Mouse (Mus musculus): ENCODE measurements around the gene Igsf9. TPM values are rescaled to one million over a fixed set of nuclear protein-coding genes. Genes with fewer than 3 reads are reported as not detected.

The Igsf9 gene
- polyA plus RNA-seq, 1 experiment, result 0.77 TPM

- Histone ChIP-seq H3K4me2 (ENCODE audit: low read depth) (no peak overlapping the region), H3K79me2 (ENCODE audit: control insufficient read depth, insufficient read depth) (no peaks in the 10 kb centered on the region), H3K27me3 (ENCODE audit: control insufficient read depth, insufficient read depth, insufficient read length) (no peaks in the 10 kb centered on the region), H3K36me3 (ENCODE audit: control insufficient read depth, insufficient read depth) (no peaks in the 10 kb centered on the region), H3K4me3 (no peak overlapping the region), H3ac (ENCODE audit: control insufficient read depth, insufficient read length) (no peak overlapping the region)
- no peak for TF ChIP-seq TCF3 (IDR thresholded peaks at IDR 0.05; ENCODE audit: insufficient read length, low read depth)
- TF ChIP-seq MAX (IDR thresholded peaks at IDR 0.05; ENCODE audit: low read depth), result no peak
- TF ChIP-seq MYOG (IDR thresholded peaks at IDR 0.05; ENCODE audit: control insufficient read depth in 1 of 3, insufficient read depth in 1 of 3, insufficient read length in 2 of 3, low read depth in 2 of 3), result no peak
- TF ChIP-seq POLR2AphosphoS2 (IDR thresholded peaks at IDR 0.05; ENCODE audit: insufficient read length, low read depth), result no peak
- TF ChIP-seq MYOD1 (IDR thresholded peaks at IDR 0.05; ENCODE audit: control insufficient read depth in 1 of 3, insufficient read length in 2 of 3, low read depth in 2 of 3), result no peak
- no peak for TF ChIP-seq CEBPB (IDR thresholded peaks at IDR 0.05; ENCODE audit: insufficient read depth, poor library complexity, severe bottlenecking)
- no peak for TF ChIP-seq E2F4 (IDR thresholded peaks at IDR 0.05; ENCODE audit: insufficient read depth)
- no peak for TF ChIP-seq SRF (IDR thresholded peaks at IDR 0.05; ENCODE audit: control insufficient read depth, insufficient read length, low read depth)
- no peak for TF ChIP-seq USF1 (IDR thresholded peaks at IDR 0.05; ENCODE audit: low read depth)
- TF ChIP-seq REST (IDR thresholded peaks at IDR 0.05; ENCODE audit: insufficient read depth, insufficient read length), result no peak
- TF ChIP-seq POLR2A (IDR thresholded peaks at IDR 0.05; ENCODE audit: insufficient read length, low read depth), result no peak
- no peak for TF ChIP-seq TCF12 (IDR thresholded peaks at IDR 0.05; ENCODE audit: insufficient read depth, poor library complexity, severe bottlenecking)
Measured at GRCm38 (mm10) chr1:172469373-172469772, 12.2 kb upstream of the Igsf9 start.

- TF ChIP-seq TCF12 (IDR thresholded peaks at IDR 0.05; ENCODE audit: insufficient read depth, poor library complexity, severe bottlenecking) (no peak), POLR2A (IDR thresholded peaks at IDR 0.05; ENCODE audit: insufficient read length, low read depth) (no peak), MYOD1 (IDR thresholded peaks at IDR 0.05; ENCODE audit: control insufficient read depth in 1 of 3, insufficient read length in 2 of 3, low read depth in 2 of 3) (no peak), CEBPB (IDR thresholded peaks at IDR 0.05; ENCODE audit: insufficient read depth, poor library complexity, severe bottlenecking) (no peak), POLR2AphosphoS2 (IDR thresholded peaks at IDR 0.05; ENCODE audit: insufficient read length, low read depth) (no peak), MYOG (IDR thresholded peaks at IDR 0.05; ENCODE audit: control insufficient read depth in 1 of 3, insufficient read depth in 1 of 3, insufficient read length in 2 of 3, low read depth in 2 of 3) (no peak)
- no peak overlapping the region for H3K4me3 ChIP-seq
- no peaks in the 10 kb centered on the region for H3K36me3 ChIP-seq (ENCODE audit: control insufficient read depth, insufficient read depth)
- H3K4me2 ChIP-seq (ENCODE audit: low read depth), result no peak overlapping the region
- H3K27me3 ChIP-seq (ENCODE audit: control insufficient read depth, insufficient read depth, insufficient read length), result no peaks in the 10 kb centered on the region
- H3K79me2 ChIP-seq (ENCODE audit: control insufficient read depth, insufficient read depth), result no peaks in the 10 kb centered on the region
- no peak overlapping the region for H3ac ChIP-seq (ENCODE audit: control insufficient read depth, insufficient read length)
Measured at GRCm38 (mm10) chr1:172469810-172470448, 11.7 kb upstream of the Igsf9 start.

GRCm38 (mm10) chr1:172472909-172473308 lies 8.7 kb upstream of the Igsf9 start:
- TF ChIP-seq USF1 (IDR thresholded peaks at IDR 0.05; ENCODE audit: low read depth), result no peak
- no peak for TF ChIP-seq MYOD1 (IDR thresholded peaks at IDR 0.05; ENCODE audit: control insufficient read depth in 1 of 3, insufficient read length in 2 of 3, low read depth in 2 of 3)
- no peak for TF ChIP-seq TCF12 (IDR thresholded peaks at IDR 0.05; ENCODE audit: insufficient read depth, poor library complexity, severe bottlenecking)
- no peak for TF ChIP-seq CEBPB (IDR thresholded peaks at IDR 0.05; ENCODE audit: insufficient read depth, poor library complexity, severe bottlenecking)
- no peak for TF ChIP-seq REST (IDR thresholded peaks at IDR 0.05; ENCODE audit: insufficient read depth, insufficient read length)
- no peak for TF ChIP-seq E2F4 (IDR thresholded peaks at IDR 0.05; ENCODE audit: insufficient read depth)
- TF ChIP-seq POLR2AphosphoS2 (IDR thresholded peaks at IDR 0.05; ENCODE audit: insufficient read length, low read depth), result no peak
- TF ChIP-seq SRF (IDR thresholded peaks at IDR 0.05; ENCODE audit: control insufficient read depth, insufficient read length, low read depth), result no peak
- no peak for TF ChIP-seq POLR2A (IDR thresholded peaks at IDR 0.05; ENCODE audit: insufficient read length, low read depth)
- TF ChIP-seq MYOG (IDR thresholded peaks at IDR 0.05; ENCODE audit: control insufficient read depth in 1 of 3, insufficient read depth in 1 of 3, insufficient read length in 2 of 3, low read depth in 2 of 3), result no peak
- TF ChIP-seq TCF3 (IDR thresholded peaks at IDR 0.05; ENCODE audit: insufficient read length, low read depth), result no peak
- TF ChIP-seq MAX (IDR thresholded peaks at IDR 0.05; ENCODE audit: low read depth), result no peak
- Histone ChIP-seq H3K4me3 (no peak overlapping the region), H3ac (ENCODE audit: control insufficient read depth, insufficient read length) (no peak overlapping the region), H3K4me2 (ENCODE audit: low read depth) (no peak overlapping the region), H3K79me2 (ENCODE audit: control insufficient read depth, insufficient read depth) (no peaks in the 10 kb centered on the region), H3K27me3 (ENCODE audit: control insufficient read depth, insufficient read depth, insufficient read length) (no peaks in the 10 kb centered on the region), H3K36me3 (ENCODE audit: control insufficient read depth, insufficient read depth) (no peaks in the 10 kb centered on the region)

- Histone ChIP-seq H3ac (ENCODE audit: control insufficient read depth, insufficient read length) (no peak overlapping the region), H3K36me3 (ENCODE audit: control insufficient read depth, insufficient read depth) (no peaks in the 10 kb centered on the region), H3K27me3 (ENCODE audit: control insufficient read depth, insufficient read depth, insufficient read length) (no peaks in the 10 kb centered on the region), H3K79me2 (ENCODE audit: control insufficient read depth, insufficient read depth) (no peaks in the 10 kb centered on the region), H3K4me2 (ENCODE audit: low read depth) (no peak overlapping the region), H3K4me3 (no peak overlapping the region)
- TF ChIP-seq POLR2A (IDR thresholded peaks at IDR 0.05; ENCODE audit: insufficient read length, low read depth), result no peak
- TF ChIP-seq CEBPB (IDR thresholded peaks at IDR 0.05; ENCODE audit: insufficient read depth, poor library complexity, severe bottlenecking), result no peak
- TF ChIP-seq USF1 (IDR thresholded peaks at IDR 0.05; ENCODE audit: low read depth), result no peak
- TF ChIP-seq TCF12 (IDR thresholded peaks at IDR 0.05; ENCODE audit: insufficient read depth, poor library complexity, severe bottlenecking), result no peak
- no peak for TF ChIP-seq E2F4 (IDR thresholded peaks at IDR 0.05; ENCODE audit: insufficient read depth)
Measured at GRCm38 (mm10) chr1:172474196-172474595, 7.4 kb upstream of the Igsf9 start.
